8 mouse cellular contexts compared by ENCODE assay signal in the genomic region with DNA sequence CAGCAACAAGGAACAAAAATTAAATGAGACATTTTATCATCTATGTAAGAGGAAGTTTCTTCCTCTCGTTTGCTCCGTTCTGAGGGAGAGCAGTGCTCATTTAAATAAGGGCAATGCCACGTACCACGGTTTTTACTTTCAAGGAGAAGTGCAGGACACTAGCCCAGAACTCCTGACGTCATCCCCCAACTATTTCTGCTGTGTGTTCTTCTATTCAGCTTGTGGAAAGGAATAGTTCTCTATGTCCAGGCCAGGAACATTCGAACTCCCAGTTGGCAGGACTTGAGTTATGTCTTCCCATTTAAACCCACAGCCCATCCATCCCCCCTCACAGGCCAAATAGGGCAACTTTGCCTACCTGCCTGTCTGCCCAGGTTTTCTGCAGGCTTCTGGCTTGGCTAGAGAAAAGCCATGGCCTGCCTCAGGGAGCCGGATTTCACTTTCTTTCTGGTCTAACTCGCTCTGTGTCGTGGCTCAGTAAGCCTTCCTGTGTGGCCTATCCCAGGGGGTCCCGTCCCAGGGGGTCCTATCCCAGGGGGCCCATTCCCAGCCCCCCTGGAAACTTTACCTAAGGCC. TPM values are rescaled to one million over a fixed set of nuclear protein-coding genes. Genes with fewer than 3 reads are reported as not detected.
A peak's percentile ranks its signal among the peaks of the same experiment; 100 is the strongest.
DNase-seq lines count a peak whose midpoint lies in the region; ATAC-seq and TF ChIP-seq lines count a peak whose summit lies in the region.

No protein-coding gene starts in this region.

- H3K4me1 ChIP-seq in forebrain, postnatal 0 days (ENCODE audit: insufficient read depth): peaks cover 18% of the 10 kb centered on the region
- H3K4me1 ChIP-seq in hindbrain, embryonic 14.5 days (replicated peaks; ENCODE audit: control insufficient read depth, insufficient read depth, low read length): peaks cover 37% of the 10 kb centered on the region
- H3K4me1 ChIP-seq in liver, embryonic 13.5 days (replicated peaks): peaks cover 50% of the 10 kb centered on the region

- no peaks in the 10 kb centered on the region for H3K36me3 ChIP-seq in forebrain, postnatal 0 days (ENCODE audit: insufficient read depth)
- no peaks in the 10 kb centered on the region for H3K36me3 ChIP-seq in hindbrain, embryonic 14.5 days (replicated peaks; ENCODE audit: control insufficient read depth, insufficient read depth)
- H3K36me3 ChIP-seq in liver, embryonic 13.5 days: no peaks in the 10 kb centered on the region
- H3K36me3 ChIP-seq in myocyte (ENCODE audit: control insufficient read depth, insufficient read depth): no peaks in the 10 kb centered on the region

- H3K4me2 ChIP-seq in forebrain, postnatal 0 days (ENCODE audit: low read depth): peak overlapping the region; percentile 71
- peak overlapping the region; percentile 74 for H3K4me2 ChIP-seq in hindbrain, embryonic 14.5 days (replicated peaks)
- peak overlapping the region; percentile 84 for H3K4me2 ChIP-seq in liver, embryonic 13.5 days
- H3K4me2 ChIP-seq in myocyte (ENCODE audit: low read depth): peak overlapping the region; percentile 95

- TF ChIP-seq POLR2A in brain, embryonic 14.5 days (IDR thresholded peaks at IDR 0.05; ENCODE audit: borderline replicate concordance, extremely low read depth, insufficient read depth, insufficient read length, poor library complexity, severe bottlenecking): no peak
- TF ChIP-seq POLR2A in myocyte (IDR thresholded peaks at IDR 0.05; ENCODE audit: insufficient read length, low read depth): no peak

- H3K9ac ChIP-seq in forebrain, postnatal 0 days: peak overlapping the region; percentile 50
- peak overlapping the region; percentile 67 for H3K9ac ChIP-seq in hindbrain, embryonic 14.5 days
- H3K9ac ChIP-seq in liver, embryonic 13.5 days: peak overlapping the region; percentile 79

- no peak for ATAC-seq in forebrain, postnatal 0 days
- no peak for ATAC-seq in hindbrain, embryonic 14.5 days (ENCODE audit: low FRiP score)
- no peak; the same call in 1 of the 2 replicates for ATAC-seq in liver, embryonic 13.5 days (ENCODE audit: low read depth)

- 6% methylated on average over 10 of the region's 10 CpGs for WGBS in forebrain, postnatal 0 days
- WGBS in hindbrain, embryonic 14.5 days: 28% methylated on average over 10 of the region's 10 CpGs
- WGBS in liver, embryonic 13.5 days (ENCODE audit: insufficient replicate concordance): 12% methylated on average over 10 of the region's 10 CpGs

- H3K9me3 ChIP-seq in forebrain, postnatal 0 days (ENCODE audit: low read length): no peaks in the 10 kb centered on the region
- no peaks in the 10 kb centered on the region for H3K9me3 ChIP-seq in hindbrain, embryonic 14.5 days (ENCODE audit: control insufficient read depth, low read length)
- no peaks in the 10 kb centered on the region for H3K9me3 ChIP-seq in liver, embryonic 13.5 days (replicated peaks)

- H3K4me3 ChIP-seq in layer of hippocampus, adult 2 months: peak overlapping the region; percentile 85
- H3K4me3 ChIP-seq in forebrain, postnatal 0 days (ENCODE audit: low read depth, low read length): peak overlapping the region; percentile 71
- peak overlapping the region; percentile 69 for H3K4me3 ChIP-seq in hindbrain, embryonic 14.5 days (replicated peaks; ENCODE audit: low read length)
- peak overlapping the region; percentile 76 for H3K4me3 ChIP-seq in liver, embryonic 13.5 days (replicated peaks)
- peak overlapping the region; percentile 85 for H3K4me3 ChIP-seq in myocyte

- H3K27me3 ChIP-seq in forebrain, postnatal 0 days (ENCODE audit: insufficient read depth, low read length): no peaks in the 10 kb centered on the region
- H3K27me3 ChIP-seq in hindbrain, embryonic 14.5 days (ENCODE audit: control insufficient read depth, insufficient read depth, low read length): no peaks in the 10 kb centered on the region
- H3K27me3 ChIP-seq in liver, embryonic 13.5 days: no peaks in the 10 kb centered on the region
- H3K27me3 ChIP-seq in myocyte (ENCODE audit: control insufficient read depth, insufficient read depth, insufficient read length): no peaks in the 10 kb centered on the region

- H3ac ChIP-seq in myocyte (ENCODE audit: control insufficient read depth, insufficient read length): peak overlapping the region; percentile 48

- no peak for TF ChIP-seq CTCF in layer of hippocampus, adult 2 months (conservative IDR thresholded peaks at IDR 0.05)
- no peak for TF ChIP-seq CTCF in brain, embryonic 14.5 days (IDR thresholded peaks at IDR 0.05; ENCODE audit: borderline replicate concordance, extremely low read depth, insufficient read depth, insufficient read length)
- no peak for TF ChIP-seq CTCF in forebrain, postnatal 0 days (IDR thresholded peaks at IDR 0.05; ENCODE audit: low read depth)

- H3K27ac ChIP-seq in layer of hippocampus, adult 2 months: peak overlapping the region; percentile 94
- peak overlapping the region; percentile 64 for H3K27ac ChIP-seq in forebrain, postnatal 0 days (ENCODE audit: low read depth, low read length)
- H3K27ac ChIP-seq in hindbrain, embryonic 14.5 days: peak overlapping the region; percentile 48
- H3K27ac ChIP-seq in liver, embryonic 13.5 days: peak overlapping the region; percentile 82

- peaks cover 66% of the 10 kb centered on the region for H3K79me2 ChIP-seq in myocyte (ENCODE audit: control insufficient read depth, insufficient read depth)

- no peak for DNase-seq in layer of hippocampus, adult 2 months (ENCODE audit: low spot score in 2 of 2)
- DNase-seq in layer of hippocampus, adult 8-10 months (ENCODE audit: low spot score in 2 of 2): no peak
- DNase-seq in brain, embryonic 14.5 days (ENCODE audit: low read depth): peak; percentile 82
- DNase-seq in forebrain, postnatal 0 days: peak; percentile 25
- DNase-seq in hindbrain, embryonic 14.5 days (ENCODE audit: low spot score): no peak
- DNase-seq in liver, embryonic 13.5 days: peak; percentile 19
- no peak for DNase-seq in left cerebral cortex, adult 18-20 months (ENCODE audit: low spot score in 2 of 2)

TF ChIP-seq in myocyte, 11 proteins besides CTCF, POLR2A, EP300 and RAD21:
- TF ChIP-seq TCF3 (IDR thresholded peaks at IDR 0.05; ENCODE audit: insufficient read length, low read depth) (no peak), SRF (IDR thresholded peaks at IDR 0.05; ENCODE audit: control insufficient read depth, insufficient read length, low read depth) (no peak), POLR2AphosphoS2 (IDR thresholded peaks at IDR 0.05; ENCODE audit: insufficient read length, low read depth) (no peak), MAX (IDR thresholded peaks at IDR 0.05; ENCODE audit: low read depth) (no peak), REST (IDR thresholded peaks at IDR 0.05; ENCODE audit: insufficient read depth, insufficient read length) (no peak), CEBPB (IDR thresholded peaks at IDR 0.05; ENCODE audit: insufficient read depth, poor library complexity, severe bottlenecking) (no peak), E2F4 (IDR thresholded peaks at IDR 0.05; ENCODE audit: insufficient read depth) (no peak), USF1 (IDR thresholded peaks at IDR 0.05; ENCODE audit: low read depth) (no peak), MYOD1 (IDR thresholded peaks at IDR 0.05; ENCODE audit: control insufficient read depth in 1 of 3, insufficient read length in 2 of 3, low read depth in 2 of 3) (no peak), TCF12 (IDR thresholded peaks at IDR 0.05; ENCODE audit: insufficient read depth, poor library complexity, severe bottlenecking) (no peak), MYOG (IDR thresholded peaks at IDR 0.05; ENCODE audit: control insufficient read depth in 1 of 3, insufficient read depth in 1 of 3, insufficient read length in 2 of 3, low read depth in 2 of 3) (no peak)

RNA-seq across cellular contexts. Expression of a gene that starts 1.7 kb away (rescaled TPM):
- total RNA-seq in layer of hippocampus, adult 2 months (2021): 100 to 1,000 TPM; 244 to 250 TPM
- total RNA-seq in layer of hippocampus, adult 8-10 months (2022): 100 to 1,000 TPM; 203 to 270 (median 247) TPM
- 16.9 and 20.2 TPM in 2 replicates for polyA plus RNA-seq in brain, embryonic 14.5 days (2012; rRNA removed)
- 38.9 and 58.6 TPM in 2 replicates for total RNA-seq in forebrain, postnatal 0 days (2014; rRNA removed)
- polyA plus RNA-seq in forebrain, postnatal 0 days (2015; fragmentation: Nextera tagmentation; extraction: Ambion mirVana): 17.1 and 23.9 TPM in 2 replicates
- polyA plus RNA-seq in hindbrain, embryonic 14.5 days (2014; fragmentation: Nextera tagmentation; extraction: Ambion mirVana): 24.4 and 29.7 TPM in 2 replicates
- polyA plus RNA-seq in liver, embryonic 13.5 days (2015; fragmentation: Nextera tagmentation; extraction: Ambion mirVana): 14.6 and 17.8 TPM in 2 replicates
- polyA plus RNA-seq in myocyte (2012; fragmentation: generic; extraction: Trizol): 38.5 TPM
- total RNA-seq in left cerebral cortex, adult 18-20 months (2021): 100 to 1,000 TPM; 241 to 268 TPM

Comparison
In these comparisons a context has a peak if more than half of its experiments do, and no peak if none do; other contexts are left out.
1. DNase-seq: peak in brain, embryonic 14.5 days (single experiment), forebrain, postnatal 0 days (single experiment) and liver, embryonic 13.5 days (single experiment); none in layer of hippocampus, adult 2 months (0 of 2), layer of hippocampus, adult 8-10 months (0 of 2), hindbrain, embryonic 14.5 days (single experiment) and left cerebral cortex, adult 18-20 months (0 of 2).
2. Peak in every context shown above with its lines, with median percentiles within 50 percentile points of each other: H3K27ac ChIP-seq, H3K4me3 ChIP-seq, H3K4me2 ChIP-seq and H3K9ac ChIP-seq.